Mouse (Mus musculus): ENCODE results near the gene Rassf2. TPM values are rescaled to one million over a fixed set of nuclear protein-coding genes. Genes with fewer than 3 reads are reported as not detected.

Gene Rassf2
- polyA plus RNA-seq, 1 experiment from 2014 or later = 23.4 TPM

DNA sequence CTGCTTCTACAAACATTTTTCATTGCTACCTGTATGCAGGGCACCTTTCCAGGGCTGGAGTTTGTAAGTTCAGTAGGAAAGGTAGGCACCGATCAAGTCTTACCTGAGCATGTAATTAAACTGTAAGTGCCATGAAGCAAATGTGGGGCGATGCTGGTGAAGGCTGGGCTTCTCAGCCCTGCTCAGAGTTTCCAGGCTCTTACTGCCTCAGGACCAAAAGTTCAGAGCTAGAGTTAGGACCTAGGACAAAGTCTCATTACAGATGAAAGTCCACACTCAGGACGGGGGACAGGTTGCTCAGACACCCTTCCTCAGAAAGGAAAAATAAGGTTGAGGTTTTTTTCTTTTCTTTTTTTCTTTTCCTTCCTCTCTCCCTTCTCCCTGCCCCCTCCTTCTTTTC lies 19.4 kb upstream of the Rassf2 start:
- Histone ChIP-seq H3K9me3 (no peaks in the 10 kb centered on the region), H3K4me2 (no peak overlapping the region), H3K9ac (no peak overlapping the region), H3K4me3 (no peak overlapping the region), H3K27ac (replicated peaks) (no peak overlapping the region), H3K36me3 (peaks cover 11% of the 10 kb centered on the region), H3K4me1 (replicated peaks) (no peaks in the 10 kb centered on the region; the same call in 1 of the 2 replicates), H3K27me3 (no peaks in the 10 kb centered on the region)
- WGBS = 79% methylated on average over 3 of the region's 3 CpGs
- ATAC-seq (ENCODE audit: low read depth) = no peak

DNA sequence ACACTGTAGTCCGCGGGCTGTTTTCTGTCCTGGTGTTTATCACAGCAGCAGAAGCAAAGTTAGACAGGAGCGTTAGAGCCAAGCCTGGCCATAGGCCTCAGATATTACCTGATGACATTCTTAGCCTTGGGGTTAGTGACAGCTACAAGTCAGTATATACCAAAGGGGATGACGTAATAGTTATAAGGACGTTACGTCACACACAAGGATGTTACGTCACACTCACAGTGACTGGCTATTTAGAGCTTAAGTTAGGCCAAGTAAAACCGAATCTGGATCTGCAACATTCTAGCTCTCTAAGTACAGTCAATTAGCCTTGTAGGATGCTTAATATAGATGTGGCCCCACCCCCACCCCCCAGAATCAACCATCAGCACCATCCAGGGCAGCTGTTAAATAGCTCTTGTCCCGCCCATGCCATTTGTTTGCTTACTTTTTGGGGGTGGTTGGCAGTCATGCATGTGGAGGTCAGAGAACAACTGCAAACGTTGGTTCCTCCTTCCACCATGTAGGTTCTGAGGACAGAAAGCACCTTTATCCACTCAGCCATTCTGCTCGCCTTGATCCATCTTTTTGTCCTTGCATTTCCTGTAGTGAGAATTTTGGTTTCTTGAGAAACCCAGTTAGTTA lies 18.2 kb upstream of the Rassf2 start:
- Histone ChIP-seq H3K9me3 (no peaks in the 10 kb centered on the region), H3K4me3 (no peak overlapping the region), H3K27me3 (no peaks in the 10 kb centered on the region), H3K4me1 (replicated peaks) (no peaks in the 10 kb centered on the region; the same call in 1 of the 2 replicates), H3K9ac (no peak overlapping the region), H3K36me3 (peaks cover 3% of the 10 kb centered on the region; the same call in 1 of the 2 replicates), H3K4me2 (no peak overlapping the region), H3K27ac (replicated peaks) (no peak overlapping the region)
- WGBS = 83% methylated on average over 11 of the region's 11 CpGs
- ATAC-seq (ENCODE audit: low read depth) = no peak

GRCm38 (mm10) chr2:132047364-132047763 lies 17.3 kb upstream of the Rassf2 start:
- Histone ChIP-seq H3K27me3 (no peaks in the 10 kb centered on the region), H3K9ac (no peak overlapping the region), H3K4me3 (no peak overlapping the region), H3K9me3 (no peaks in the 10 kb centered on the region), H3K4me2 (no peak overlapping the region), H3K4me1 (replicated peaks) (no peaks in the 10 kb centered on the region; the same call in 1 of the 2 replicates), H3K27ac (replicated peaks) (no peak overlapping the region), H3K36me3 (no peaks in the 10 kb centered on the region)
- ATAC-seq (ENCODE audit: low read depth) = no peak
- 75% methylated on average over 4 of the region's 4 CpGs for WGBS

DNA sequence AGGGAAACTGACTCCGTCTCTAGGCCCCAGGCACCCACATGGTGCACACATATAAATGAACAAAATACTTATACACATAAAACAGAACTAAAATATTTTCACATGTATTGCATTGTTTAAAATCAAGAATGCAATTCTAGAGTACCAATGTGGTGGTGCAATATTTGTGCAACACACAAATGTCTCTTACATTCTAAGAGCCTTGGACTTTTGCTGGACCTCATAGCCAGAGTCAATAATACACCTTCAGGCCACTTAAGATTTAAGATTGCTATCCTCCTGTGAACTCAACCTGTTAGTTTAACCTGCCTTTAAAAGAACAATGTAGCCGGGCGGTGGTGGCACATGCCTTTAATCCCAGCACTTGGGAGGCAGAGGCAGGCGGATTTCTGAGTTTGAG lies 16.6 kb upstream of the Rassf2 start:
- Histone ChIP-seq H3K27ac (replicated peaks) (no peak overlapping the region), H3K9ac (no peak overlapping the region), H3K27me3 (no peaks in the 10 kb centered on the region), H3K36me3 (no peaks in the 10 kb centered on the region), H3K4me1 (replicated peaks) (no peaks in the 10 kb centered on the region; the same call in 1 of the 2 replicates), H3K4me3 (no peak overlapping the region), H3K4me2 (no peak overlapping the region), H3K9me3 (no peaks in the 10 kb centered on the region)
- no peak for ATAC-seq (ENCODE audit: low read depth)
- 96% methylated on average over 4 of the region's 4 CpGs for WGBS

DNA sequence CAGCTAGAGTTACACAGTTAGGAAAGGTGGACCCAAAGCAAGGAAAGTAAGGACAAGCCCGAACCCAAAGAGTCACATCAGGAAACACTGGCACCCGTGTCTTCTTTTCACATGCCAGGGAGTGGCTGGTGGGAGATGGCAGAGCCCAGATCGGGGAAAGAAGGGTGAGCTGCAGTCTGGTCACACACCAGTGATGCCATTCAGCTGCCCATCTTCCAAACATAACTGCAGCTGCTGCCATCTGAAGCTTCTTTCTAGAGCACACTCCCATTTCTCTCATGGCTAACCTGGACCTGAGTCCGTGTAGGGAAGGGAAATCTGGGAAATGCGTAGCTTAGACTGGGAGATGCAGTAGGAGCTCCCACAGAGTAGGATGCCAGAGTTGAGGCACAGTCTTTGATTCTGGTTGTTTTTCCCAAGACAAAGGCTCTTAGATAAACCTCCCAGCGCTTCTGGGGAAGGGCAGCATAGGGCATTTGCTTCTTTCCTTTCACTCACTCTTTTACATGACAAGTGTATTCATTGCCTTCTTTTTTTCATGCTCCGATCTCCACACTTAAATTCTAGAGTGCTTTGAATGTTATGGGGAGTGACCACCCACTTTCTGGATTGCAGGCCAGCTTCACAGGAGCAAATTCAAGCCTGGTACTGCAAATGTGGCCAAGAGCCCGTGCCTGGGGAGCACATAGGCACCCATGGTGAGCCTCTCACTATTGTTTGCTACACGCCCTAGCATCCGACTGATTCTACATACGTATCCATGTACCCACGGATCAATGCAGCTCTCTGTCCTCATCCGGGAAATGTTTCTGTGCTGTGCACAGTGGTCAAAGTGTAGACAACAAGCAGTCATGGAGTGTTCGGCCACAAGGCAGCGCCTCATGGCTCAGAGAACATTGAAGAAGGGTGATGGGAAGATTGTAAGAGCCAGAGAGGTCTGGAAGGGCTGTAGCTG lies 14.5 kb upstream of the Rassf2 start:
- no peaks in the 10 kb centered on the region for H3K27me3 ChIP-seq
- no peak overlapping the region for H3K9ac ChIP-seq
- no peaks in the 10 kb centered on the region for H3K9me3 ChIP-seq
- WGBS = 65% methylated on average over 15 of the region's 15 CpGs
- H3K4me3 ChIP-seq = no peak overlapping the region
- no peaks in the 10 kb centered on the region for H3K36me3 ChIP-seq
- no peak for ATAC-seq (ENCODE audit: low read depth)
- no peak overlapping the region for H3K27ac ChIP-seq (replicated peaks)
- no peaks in the 10 kb centered on the region; the same call in 1 of the 2 replicates for H3K4me1 ChIP-seq (replicated peaks)
- no peak overlapping the region for H3K4me2 ChIP-seq

GRCm38 (mm10) chr2:132043101-132043621 lies 13.1 kb upstream of the Rassf2 start:
- Histone ChIP-seq H3K27ac (replicated peaks) (no peak overlapping the region), H3K4me3 (no peak overlapping the region)

GRCm38 (mm10) chr2:132039894-132040293 lies 9.8 kb upstream of the Rassf2 start:
- 64% methylated on average over 7 of the region's 7 CpGs for WGBS

More at GRCm38 (mm10) chr2:132043101-132043621, 13.1 kb upstream of the Rassf2 start:
- Histone ChIP-seq H3K9ac (no peak overlapping the region), H3K9me3 (no peaks in the 10 kb centered on the region), H3K36me3 (no peaks in the 10 kb centered on the region), H3K4me1 (replicated peaks) (no peaks in the 10 kb centered on the region; the same call in 1 of the 2 replicates), H3K4me2 (no peak overlapping the region), H3K27me3 (no peaks in the 10 kb centered on the region)
- 62% methylated on average over 13 of the region's 13 CpGs for WGBS
- peak; percentile 43; the same call in 1 of the 2 replicates for ATAC-seq (ENCODE audit: low read depth)

GRCm38 (mm10) chr2:132036326-132036725 lies 6.3 kb upstream of the Rassf2 start:
- Histone ChIP-seq H3K27me3 (no peaks in the 10 kb centered on the region), H3K4me2 (no peak overlapping the region), H3K27ac (replicated peaks) (no peak overlapping the region), H3K9me3 (no peaks in the 10 kb centered on the region), H3K4me3 (no peak overlapping the region), H3K9ac (no peak overlapping the region), H3K36me3 (no peaks in the 10 kb centered on the region), H3K4me1 (replicated peaks) (peaks cover 5% of the 10 kb centered on the region)
- 84% methylated on average over 5 of the region's 5 CpGs for WGBS
- no peak for ATAC-seq (ENCODE audit: low read depth)

More at GRCm38 (mm10) chr2:132039894-132040293, 9.8 kb upstream of the Rassf2 start:
- no peaks in the 10 kb centered on the region; the same call in 1 of the 2 replicates for H3K4me1 ChIP-seq (replicated peaks)
- no peak overlapping the region for H3K4me2 ChIP-seq
- no peak for ATAC-seq (ENCODE audit: low read depth)
- H3K27me3 ChIP-seq = no peaks in the 10 kb centered on the region
- no peaks in the 10 kb centered on the region for H3K36me3 ChIP-seq
- no peak overlapping the region for H3K9ac ChIP-seq
- H3K27ac ChIP-seq (replicated peaks) = no peak overlapping the region
- H3K4me3 ChIP-seq = no peak overlapping the region
- H3K9me3 ChIP-seq = no peaks in the 10 kb centered on the region

DNA sequence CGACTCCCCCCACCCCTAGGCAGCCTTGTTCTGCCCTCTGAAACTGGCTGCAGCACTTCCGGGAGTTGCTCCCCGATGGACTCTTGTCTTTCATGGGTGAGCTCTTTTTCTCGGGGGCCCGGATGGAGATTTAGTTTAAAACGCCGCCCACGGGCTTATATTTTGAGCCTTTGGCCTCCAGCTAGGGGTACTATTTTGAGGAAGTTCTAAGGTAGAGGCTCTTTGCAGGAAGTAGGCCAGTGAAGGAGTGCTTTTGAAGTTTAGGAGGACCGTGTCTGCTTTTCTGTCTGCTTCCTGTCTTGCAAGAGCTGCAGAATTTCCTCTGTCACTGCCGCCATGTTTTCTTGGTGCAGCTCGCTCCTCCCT lies 5.4 kb upstream of the Rassf2 start:
- no peak overlapping the region for H3K9ac ChIP-seq
- no peak for ATAC-seq (ENCODE audit: low read depth)
- H3K36me3 ChIP-seq = no peaks in the 10 kb centered on the region
- H3K27me3 ChIP-seq = no peaks in the 10 kb centered on the region
- no peak overlapping the region for H3K4me2 ChIP-seq
- H3K27ac ChIP-seq (replicated peaks) = no peak overlapping the region
- no peaks in the 10 kb centered on the region for H3K9me3 ChIP-seq
- 65% methylated on average over 11 of the region's 11 CpGs for WGBS
- no peak overlapping the region for H3K4me3 ChIP-seq
- H3K4me1 ChIP-seq (replicated peaks) = peaks cover 14% of the 10 kb centered on the region

DNA sequence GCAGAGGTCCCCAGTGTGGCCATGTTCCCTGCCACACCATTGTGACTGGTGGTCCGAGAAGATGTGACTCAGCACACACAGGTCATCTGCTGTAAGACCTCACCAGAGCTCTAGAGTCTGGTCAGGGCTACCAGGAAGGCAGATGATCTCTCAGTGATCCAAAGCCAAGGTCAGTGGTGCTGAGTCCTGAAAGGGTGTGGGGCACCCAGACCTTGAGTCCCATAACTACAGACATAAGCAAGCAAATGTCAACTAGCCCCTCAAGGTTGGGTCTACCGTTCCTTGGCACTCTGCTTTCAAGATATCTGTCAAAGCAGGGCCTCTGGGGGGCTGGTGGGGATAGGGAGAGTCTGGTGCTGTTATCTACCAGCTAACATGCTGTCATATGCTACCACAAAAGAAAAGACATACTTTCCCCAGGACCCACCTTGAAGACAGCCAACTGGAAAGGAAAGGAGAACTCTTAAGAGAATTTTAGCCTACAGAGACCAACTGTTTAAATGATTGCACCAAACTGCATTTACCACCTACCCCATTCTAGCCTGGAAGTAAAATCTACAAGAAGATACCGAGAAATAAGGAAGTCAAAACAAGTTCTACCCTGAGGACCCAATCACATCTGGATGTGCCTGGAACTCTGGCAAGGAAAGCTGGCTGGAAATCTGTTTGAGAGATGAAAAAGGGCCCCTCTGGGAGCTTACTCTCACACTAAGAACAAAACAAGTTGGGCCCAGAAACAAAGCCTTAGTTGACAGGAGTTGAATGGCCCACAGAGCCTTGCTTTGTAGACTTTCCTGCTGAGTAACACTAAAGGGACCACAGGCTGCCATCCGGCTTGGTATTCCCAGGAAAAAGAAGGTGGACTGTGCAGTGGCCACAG lies 4.8 kb upstream of the Rassf2 start:
- Histone ChIP-seq H3K27ac (replicated peaks) (peak overlapping the region; percentile 33; the same call in 1 of the 2 replicates), H3K27me3 (no peaks in the 10 kb centered on the region), H3K4me1 (replicated peaks) (peaks cover 17% of the 10 kb centered on the region), H3K4me2 (no peak overlapping the region), H3K4me3 (no peak overlapping the region), H3K36me3 (no peaks in the 10 kb centered on the region), H3K9ac (no peak overlapping the region), H3K9me3 (no peaks in the 10 kb centered on the region)
- no peak for ATAC-seq (ENCODE audit: low read depth)
- 61% methylated on average over 4 of the region's 4 CpGs for WGBS

- H3K36me3 ChIP-seq = no peaks in the 10 kb centered on the region
- peak overlapping the region; percentile 95 for H3K27ac ChIP-seq (replicated peaks)
- peaks cover 45% of the 10 kb centered on the region for H3K4me1 ChIP-seq (replicated peaks)
- ATAC-seq (ENCODE audit: low read depth) = no peak
- H3K27me3 ChIP-seq = no peaks in the 10 kb centered on the region
- peak overlapping the region; percentile 91 for H3K4me2 ChIP-seq
- WGBS = 67% methylated on average over 11 of the region's 11 CpGs
- H3K9ac ChIP-seq = peak overlapping the region; percentile 85
- no peak overlapping the region for H3K4me3 ChIP-seq
- H3K9me3 ChIP-seq = no peaks in the 10 kb centered on the region
These were observed 1.5 kb upstream of the Rassf2 start for GRCm38 (mm10) chr2:132031364-132032095.

All from neural tube, embryonic 13.5 days (tissue).